Comparison of ENCODE assay signal across 25 mouse cellular contexts in the genomic region with DNA sequence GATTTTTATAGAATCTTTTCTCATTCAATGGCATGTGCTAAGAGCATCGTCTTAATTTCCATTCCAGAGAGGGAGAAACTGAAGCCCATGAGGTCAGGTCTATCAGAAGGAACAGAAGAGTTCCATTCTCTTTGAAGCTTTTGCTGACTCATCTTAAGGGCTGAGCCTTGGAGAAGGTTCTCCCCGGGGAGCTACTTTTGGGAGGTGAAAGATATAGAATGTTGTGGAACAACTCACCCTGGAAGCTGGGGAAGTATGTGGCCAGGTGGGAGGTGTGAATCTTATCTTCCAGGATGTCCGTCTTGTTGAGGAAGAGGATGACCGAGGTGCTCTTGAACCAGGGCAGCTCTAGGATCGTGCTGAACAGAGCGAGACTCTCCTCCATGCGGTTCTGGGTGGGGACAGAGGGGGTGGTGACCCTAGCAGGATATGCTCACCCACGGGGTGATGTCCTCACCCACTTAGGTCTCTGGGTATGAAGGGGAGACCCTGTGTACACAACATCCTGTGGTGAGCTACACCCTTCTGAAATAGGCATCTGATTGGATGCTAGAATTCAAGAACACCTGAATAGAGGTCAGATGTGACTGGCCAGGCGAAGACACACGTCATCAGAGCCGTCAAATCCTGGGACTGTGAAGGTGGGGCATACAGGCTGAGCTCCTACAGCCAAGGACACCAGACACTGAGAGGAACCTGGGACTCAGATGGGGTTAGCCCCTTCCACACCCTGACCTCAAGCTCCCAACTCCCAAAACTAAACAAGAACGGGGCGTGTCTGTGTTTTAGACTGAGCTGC. TPM values are rescaled to one million over a fixed set of nuclear protein-coding genes. Genes with fewer than 3 reads are reported as not detected.
A peak's percentile ranks its signal among the peaks of the same experiment; 100 is the strongest.
DNase-seq lines count a peak whose midpoint lies in the region; ATAC-seq and TF ChIP-seq lines count a peak whose summit lies in the region.
"Had no signal": no experiment of that assay in that cellular context is flagged by ENCODE, and none has a peak within 500 bp of the region (broad histone marks: within the 10 kb centered on the region; RNA-seq: fewer than 3 reads in every experiment).

No protein-coding gene starts in this region.

- peak; percentile 39; the same call in 1 of the 2 replicates for ATAC-seq in neutrophil, adult 5-6 weeks (ENCODE audit: extremely low read depth, insufficient number of reproducible peaks, low FRiP score, poor library complexity, severe bottlenecking)
- no peak for ATAC-seq in intestine, embryonic 16.5 days
- ATAC-seq: forebrain, postnatal 0 days; intestine, embryonic 15.5 days; liver, embryonic 12.5 days; Patski had no signal

- H3K27me3 ChIP-seq in heart, embryonic 10.5 days (ENCODE audit: insufficient read depth, poor library complexity, severe bottlenecking), result peaks cover 29% of the 10 kb centered on the region
- H3K27me3 ChIP-seq in intestine, embryonic 16.5 days (replicated peaks; ENCODE audit: control insufficient read depth, insufficient read depth, low read length), result 0 out of 2 replicates have a peak, but pooled peaks cover 4% of the 10 kb centered on the region

- H3K36me3 ChIP-seq in heart, embryonic 10.5 days, result 0 out of 2 replicates have a peak, but pooled peaks cover 4% of the 10 kb centered on the region
- peaks cover 5% of the 10 kb centered on the region; the same call in 1 of the 2 replicates for H3K36me3 ChIP-seq in ES-E14 (ENCODE audit: control insufficient read depth, insufficient read depth, low read length, poor library complexity, severe bottlenecking)
- H3K36me3 ChIP-seq in intestine, embryonic 16.5 days (ENCODE audit: control insufficient read depth, insufficient read depth, low read length), result no peaks in the 10 kb centered on the region
- H3K36me3 ChIP-seq: embryonic facial prominence, embryonic 15.5 days; intestine, embryonic 15.5 days; limb, embryonic 13.5 days had no signal

- no peaks in the 10 kb centered on the region for H3K9me3 ChIP-seq in heart, embryonic 10.5 days
- no peaks in the 10 kb centered on the region for H3K9me3 ChIP-seq in ES-E14 (ENCODE audit: control insufficient read depth, insufficient read depth, low read depth, low read length)
- H3K9me3 ChIP-seq in intestine, embryonic 16.5 days (ENCODE audit: control insufficient read depth, low read length), result no peaks in the 10 kb centered on the region
- H3K9me3 ChIP-seq: embryonic facial prominence, embryonic 15.5 days; intestine, embryonic 15.5 days; limb, embryonic 13.5 days; liver, embryonic 12.5 days had no signal

- H3K4me2 ChIP-seq in intestine, embryonic 16.5 days (ENCODE audit: low read depth, low read length), result no peak overlapping the region
- H3K4me2 ChIP-seq: embryonic facial prominence, embryonic 15.5 days; hindbrain, embryonic 14.5 days; intestine, embryonic 15.5 days; limb, embryonic 13.5 days; liver, embryonic 12.5 days; midbrain, embryonic 11.5 days had no signal

- H3K4me1 ChIP-seq in heart, embryonic 10.5 days, result peaks cover 8% of the 10 kb centered on the region
- peaks cover 2 to 25% of the 10 kb centered on the region in 2 experiments; a peak in 2 of 4 replicates for H3K4me1 ChIP-seq in ES-E14 (ENCODE audit: control insufficient read depth in 2 of 2, insufficient read depth in 2 of 2, low read length in 2 of 2, poor library complexity in 1 of 2)
- peaks cover 2% of the 10 kb centered on the region; the same call in 1 of the 2 replicates for H3K4me1 ChIP-seq in intestine, embryonic 16.5 days (ENCODE audit: control insufficient read depth, insufficient read depth, low read length)
- H3K4me1 ChIP-seq: limb, embryonic 13.5 days had no signal

- peak; percentile 86 for DNase-seq in heart, adult 11 months
- DNase-seq in heart, embryonic 10.5 days (ENCODE audit: low spot score), result no peak
- no peak for DNase-seq in ES-E14 (ENCODE audit: low read depth, low spot score)
- DNase-seq in induced T-regulatory cell, adult 2 months (ENCODE audit: low read depth), result peak; percentile 94
- no peak for DNase-seq in Muller cell, postnatal 12 days (ENCODE audit: inconsistent ontology term)
- DNase-seq in gastrocnemius, adult 18-20 months (ENCODE audit: low spot score), result no peak
- DNase-seq: cerebellum, adult 11 months; cerebellum, adult 9-11 months; forebrain, postnatal 0 days; gastrocnemius, postnatal 36 days; heart, postnatal 4 days; kidney, adult 9 months; kidney, postnatal 36 days; lung, adult 18-20 months; lung, postnatal 10 days had no signal

- H3K9ac ChIP-seq in ES-E14 (ENCODE audit: insufficient read depth, low read depth, low read length, poor library complexity, severe bottlenecking), result peak overlapping the region; percentile 38
- no peak overlapping the region for H3K9ac ChIP-seq in intestine, embryonic 16.5 days (ENCODE audit: low read depth, low read length)
- H3K9ac ChIP-seq: embryonic facial prominence, embryonic 15.5 days; forebrain, postnatal 0 days; hindbrain, embryonic 14.5 days; intestine, embryonic 15.5 days; limb, embryonic 13.5 days; liver, embryonic 12.5 days had no signal

- no peak overlapping the region for H3K27ac ChIP-seq in heart, embryonic 10.5 days
- peak overlapping the region; percentile 86 for H3K27ac ChIP-seq in ES-E14 (ENCODE audit: insufficient read depth, low read depth, low read length, poor library complexity, severe bottlenecking)
- H3K27ac ChIP-seq in intestine, embryonic 16.5 days (ENCODE audit: low read length), result no peak overlapping the region
- H3K27ac ChIP-seq: embryonic facial prominence, embryonic 15.5 days; hindbrain, embryonic 14.5 days; intestine, embryonic 15.5 days; limb, embryonic 13.5 days; liver, embryonic 12.5 days; stomach, postnatal 0 days had no signal

- 64% methylated on average over 13 of the region's 13 CpGs for WGBS in heart, embryonic 10.5 days
- WGBS in intestine, embryonic 16.5 days, result 70% methylated on average over 13 of the region's 13 CpGs

- in situ Hi-C loops in ES-E14 (cut with MboI; ENCODE audit: low sequenced_read_pairs in 2 of 2, unreplicated experiment in 2 of 2), result no loop called here

- H3K4me3 ChIP-seq in heart, embryonic 10.5 days, result no peak overlapping the region
- H3K4me3 ChIP-seq in ES-E14 (ENCODE audit: insufficient read depth in 1 of 2, low read depth in 1 of 2, low read length in 2 of 2, poor library complexity in 1 of 2, severe bottlenecking in 1 of 2), result peak overlapping the region; percentile 67 to 69
- H3K4me3 ChIP-seq in intestine, embryonic 16.5 days (ENCODE audit: low read length), result no peak overlapping the region
- H3K4me3 ChIP-seq: embryonic facial prominence, embryonic 15.5 days; intestine, embryonic 15.5 days; limb, embryonic 13.5 days; liver, embryonic 12.5 days had no signal

TF ChIP-seq in ES-E14, 5 proteins besides CTCF, POLR2A, EP300 and RAD21:
- TF ChIP-seq MAFK (IDR thresholded peaks at IDR 0.05; ENCODE audit: insufficient read depth, low read depth, low read length) (peak; percentile 94), ZNF384 (IDR thresholded peaks at IDR 0.05; ENCODE audit: low read depth, low read length) (no peak)

RNA-seq across cellular contexts. Expression of gene S1pr4, which starts 8.0 kb away (rescaled TPM):
- polyA plus RNA-seq in heart, embryonic 10.5 days (2016; fragmentation: Nextera tagmentation; extraction: Ambion mirVana), result 0.46 and 0.83 TPM in 2 replicates
- 0.94 and 1.9 TPM in 2 replicates for total RNA-seq in ES-E14 (2012; rRNA removed)
- total RNA-seq in neutrophil, adult 5-6 weeks (2017), result 61.1 and 63.1 TPM in 2 replicates
- 0.86 and 0.99 TPM in 2 replicates for polyA plus RNA-seq in intestine, embryonic 16.5 days (2015; fragmentation: Nextera tagmentation; extraction: Ambion mirVana)
- total RNA-seq in gastrocnemius, adult 18-20 months (2021), result under 1 TPM; 0.71 to 0.78 TPM
- total RNA-seq: forebrain, postnatal 0 days had no signal

RNA-seq across cellular contexts. Expression of gene Ncln, which starts 11.7 kb away (rescaled TPM):
- polyA plus RNA-seq in heart, embryonic 10.5 days (2016; fragmentation: Nextera tagmentation; extraction: Ambion mirVana), result 75.3 and 86.1 TPM in 2 replicates
- total RNA-seq in ES-E14 (2012; rRNA removed), result 254 and 393 TPM in 2 replicates
- total RNA-seq in neutrophil, adult 5-6 weeks (2017), result 148 and 149 TPM in 2 replicates
- polyA plus RNA-seq in intestine, embryonic 16.5 days (2015; fragmentation: Nextera tagmentation; extraction: Ambion mirVana), result 126 and 137 TPM in 2 replicates
- 10 to 100 TPM; 41.0 to 45.8 TPM for total RNA-seq in gastrocnemius, adult 18-20 months (2021)

RNA-seq across cellular contexts. Expression of gene Gna15, which starts 16.1 kb away (rescaled TPM):
- polyA plus RNA-seq in heart, embryonic 10.5 days (2016; fragmentation: Nextera tagmentation; extraction: Ambion mirVana), result 2.8 and 4.8 TPM in 2 replicates
- total RNA-seq in ES-E14 (2012; rRNA removed), result 11.8 and 16.6 TPM in 2 replicates
- total RNA-seq in neutrophil, adult 5-6 weeks (2017), result 12.6 and 13.4 TPM in 2 replicates
- polyA plus RNA-seq in intestine, embryonic 16.5 days (2015; fragmentation: Nextera tagmentation; extraction: Ambion mirVana), result 1.1 and 1.5 TPM in 2 replicates
- total RNA-seq in gastrocnemius, adult 18-20 months (2021), result under 1 TPM; 0.53 to 0.57 TPM
- polyA plus RNA-seq: Patski had no signal

RNA-seq across cellular contexts. Expression of gene Celf5, which starts 25.4 kb away (rescaled TPM):
- polyA plus RNA-seq in heart, embryonic 10.5 days (2016; fragmentation: Nextera tagmentation; extraction: Ambion mirVana), result 0.10 and 0.18 TPM in 2 replicates
- total RNA-seq in ES-E14 (2012; rRNA removed), result 5.0 and 8.2 TPM in 2 replicates
- not detected in 2 replicates for total RNA-seq in neutrophil, adult 5-6 weeks (2017)
- polyA plus RNA-seq in intestine, embryonic 16.5 days (2015; fragmentation: Nextera tagmentation; extraction: Ambion mirVana), result 1.4 and 1.5 TPM in 2 replicates
- total RNA-seq in gastrocnemius, adult 18-20 months (2021), result under 1 TPM; 0.05 to 0.07 TPM
- total RNA-seq: gastrocnemius, postnatal 36 days had no signal

RNA-seq across cellular contexts. Expression of gene Gna11, which starts 37.1 kb away (rescaled TPM):
- polyA plus RNA-seq in heart, embryonic 10.5 days (2016; fragmentation: Nextera tagmentation; extraction: Ambion mirVana), result 73.2 and 79.1 TPM in 2 replicates
- 52.1 and 53.4 TPM in 2 replicates for total RNA-seq in ES-E14 (2012; rRNA removed)
- 13.5 and 27.0 TPM in 2 replicates for total RNA-seq in neutrophil, adult 5-6 weeks (2017)
- polyA plus RNA-seq in intestine, embryonic 16.5 days (2015; fragmentation: Nextera tagmentation; extraction: Ambion mirVana), result 296 and 339 TPM in 2 replicates
- 10 to 100 TPM; 26.2 to 31.8 TPM for total RNA-seq in gastrocnemius, adult 18-20 months (2021)

Comparison
In these comparisons a context has a peak if more than half of its experiments do, and no peak if none do; other contexts are left out.
1. DNase-seq: peak in heart, adult 11 months (single experiment) and induced T-regulatory cell, adult 2 months (single experiment); none in heart, embryonic 10.5 days (single experiment), ES-E14 (single experiment), Muller cell, postnatal 12 days (single experiment) and gastrocnemius, adult 18-20 months (single experiment).
2. H3K4me3 ChIP-seq: peak in ES-E14 (2 of 2); none in heart, embryonic 10.5 days (single experiment) and intestine, embryonic 16.5 days (single experiment).
3. RNA of gene S1pr4, which starts 8.0 kb away (total RNA-seq): 61.1 to 63.1 TPM in neutrophil, adult 5-6 weeks; 0.94 to 1.9 TPM in ES-E14 and 0.71 to 0.78 TPM in gastrocnemius, adult 18-20 months; every median in the first group is over 10 times any median in the second.